Mouse (Mus musculus): ENCODE data around the gene Acsm2.
A peak's percentile ranks its signal among the peaks of the same experiment; 100 is the strongest.

Acsm2 gene

GRCm38 (mm10) chr7:119554040-119554439 is at the start of gene Acsm2:
Acsm2 (plus strand) TSS chr7:119554340.
- no peak for DNase-seq (ENCODE audit: low spot score)

DNA sequence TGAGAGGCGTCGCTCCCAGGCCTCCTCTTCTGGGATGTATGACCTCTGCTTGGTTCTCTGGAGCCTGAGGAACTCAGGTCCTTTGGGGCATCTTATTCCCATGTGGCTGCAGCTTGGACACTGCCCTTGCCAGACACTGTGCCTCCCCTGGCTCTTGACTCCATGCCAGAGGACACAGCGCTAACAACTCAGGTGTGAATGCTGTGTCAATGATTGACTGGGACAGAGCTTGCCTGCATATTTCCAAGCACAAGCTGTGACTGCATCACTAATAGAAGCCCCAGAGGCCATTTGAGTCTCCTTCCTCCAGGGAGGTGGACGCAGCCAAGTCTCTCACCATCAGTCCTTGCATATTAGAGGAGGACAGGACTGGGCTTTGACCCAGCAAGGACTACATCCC is 43.0 kb upstream of the Acsm2 start:
- DNase-seq (ENCODE audit: low spot score) = no peak

DNA sequence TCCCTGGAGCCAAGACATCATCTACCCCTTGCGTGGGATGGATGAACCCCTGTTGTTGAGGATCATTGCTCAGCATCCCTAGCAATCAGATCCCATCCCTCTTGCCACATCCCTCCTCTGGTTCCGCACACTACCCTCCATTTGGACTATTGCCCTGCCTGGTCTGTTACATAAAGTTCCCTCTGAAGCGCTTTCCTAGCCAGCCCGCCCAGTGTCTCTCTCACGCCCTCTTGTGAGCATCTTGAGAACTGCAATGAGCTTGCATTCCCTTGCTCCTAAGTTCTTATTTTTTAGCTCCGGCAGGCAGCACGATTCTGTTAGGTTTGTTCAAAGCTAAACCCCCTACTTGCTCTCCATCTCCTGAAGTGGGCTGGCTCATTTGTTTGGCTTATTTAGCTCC is 41.1 kb upstream of the Acsm2 start:
- DNase-seq (ENCODE audit: low spot score) = peak; percentile 77

- peak; percentile 61 for DNase-seq (ENCODE audit: low spot score)
These were observed 38.5 kb upstream of the Acsm2 start for GRCm38 (mm10) chr7:119515492-119516271.

GRCm38 (mm10) chr7:119516272-119516558 is 37.9 kb upstream of the Acsm2 start:
- no peak for DNase-seq (ENCODE audit: low spot score)

GRCm38 (mm10) chr7:119519163-119519562 is 35.0 kb upstream of the Acsm2 start, which contains the start of gene Acsm5:
Acsm5 (plus strand) TSS chr7:119519463.
- no peak for DNase-seq (ENCODE audit: low spot score)

GRCm38 (mm10) chr7:119519654-119520053 is 34.5 kb upstream of the Acsm2 start:
- DNase-seq (ENCODE audit: low spot score) = peak; percentile 74

DNA sequence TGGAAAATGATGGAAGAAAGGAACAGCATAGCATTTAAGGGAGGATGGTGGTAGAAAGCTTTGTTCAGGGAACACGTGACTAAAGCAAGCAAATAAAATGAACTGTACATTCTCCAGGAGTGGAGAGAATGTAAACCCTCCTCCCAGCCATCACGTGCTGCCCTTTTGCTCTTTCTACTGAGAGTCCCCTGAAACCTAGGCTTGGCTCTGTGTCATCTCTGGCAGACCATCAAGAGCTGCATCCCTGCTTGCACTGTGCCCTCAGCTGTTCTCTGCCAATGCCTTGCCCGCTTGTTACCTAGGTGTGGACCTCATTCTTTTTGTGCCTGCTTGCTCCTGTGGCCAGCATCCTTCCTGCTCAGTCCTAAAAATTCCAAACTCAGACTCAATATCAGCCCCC is 32.3 kb upstream of the Acsm2 start:
- no peak for DNase-seq (ENCODE audit: low spot score)

GRCm38 (mm10) chr7:119522385-119522784 is 31.8 kb upstream of the Acsm2 start:
- DNase-seq (ENCODE audit: low spot score) = no peak

GRCm38 (mm10) chr7:119523389-119523788 is 30.8 kb upstream of the Acsm2 start, which contains the start of gene Pdilt:
Pdilt (minus strand) TSS chr7:119523489.
- DNase-seq (ENCODE audit: low spot score) = no peak

DNA sequence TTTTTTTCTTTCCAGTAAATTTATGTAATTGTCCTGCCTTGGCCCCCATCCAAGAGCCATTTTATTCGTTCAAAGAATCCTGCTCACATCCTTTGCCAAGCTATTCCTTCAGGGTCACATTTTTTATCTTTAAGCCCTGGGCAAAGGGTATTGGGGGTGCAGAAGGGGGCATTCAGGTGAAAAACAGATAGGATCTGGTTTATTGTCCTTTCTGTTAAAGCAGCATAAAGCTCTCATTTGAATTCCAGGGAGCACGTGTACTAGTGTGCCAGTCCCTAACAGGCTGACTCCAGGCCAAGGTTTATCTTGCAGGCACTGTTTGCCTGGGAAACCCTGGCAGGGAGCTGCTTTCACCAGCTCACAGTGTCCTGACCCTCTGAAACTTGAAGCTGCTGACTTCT is 28.3 kb upstream of the Acsm2 start:
- DNase-seq (ENCODE audit: low spot score) = no peak

DNA sequence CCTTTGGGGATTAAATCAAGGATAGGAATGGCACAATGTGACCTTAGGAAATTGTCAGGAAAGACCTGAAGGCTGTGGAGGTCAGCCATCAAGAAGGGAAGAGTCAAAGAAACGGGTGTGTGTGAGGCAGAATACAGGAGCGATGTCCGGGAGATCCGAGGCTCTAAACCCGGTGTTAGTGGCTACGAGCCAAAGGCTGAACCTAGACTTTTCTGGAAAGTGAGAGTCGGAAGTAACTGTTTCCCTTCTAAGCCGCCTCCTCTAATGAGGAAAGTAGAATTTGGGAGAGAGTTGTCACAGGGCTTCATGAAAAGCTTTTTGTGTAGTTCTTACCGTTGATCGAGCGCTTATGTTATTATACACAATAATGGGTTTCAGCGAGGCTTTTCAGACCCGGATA is 27.7 kb upstream of the Acsm2 start:
- no peak for DNase-seq (ENCODE audit: low spot score)

- no peak for DNase-seq (ENCODE audit: low spot score)
These were observed 27.0 kb upstream of the Acsm2 start for GRCm38 (mm10) chr7:119527135-119527534.

- DNase-seq (ENCODE audit: low spot score) = no peak
These were observed 26.6 kb upstream of the Acsm2 start for GRCm38 (mm10) chr7:119527548-119527947.

DNA sequence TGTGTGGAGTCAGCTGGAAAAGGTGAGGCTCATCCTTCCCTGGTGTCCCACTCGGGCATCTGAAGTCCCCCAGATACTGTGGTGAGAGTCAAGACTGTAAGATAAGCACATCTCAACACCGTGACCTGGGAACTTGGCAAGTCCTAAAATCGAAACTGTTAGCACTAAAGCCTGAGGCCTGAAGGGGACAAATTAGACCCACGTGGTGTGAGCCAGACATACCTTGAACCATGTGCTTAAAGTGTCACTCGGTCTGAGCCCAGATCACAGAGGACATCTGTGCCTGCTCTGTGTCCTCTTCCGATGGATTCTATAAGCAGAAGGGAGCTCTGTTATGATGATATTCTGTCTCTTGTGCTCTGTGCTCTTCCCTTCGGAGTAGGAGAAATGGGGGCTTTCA is 25.5 kb upstream of the Acsm2 start:
- no peak for DNase-seq (ENCODE audit: low spot score)

GRCm38 (mm10) chr7:119532924-119533323 is 21.2 kb upstream of the Acsm2 start:
- no peak for DNase-seq (ENCODE audit: low spot score)

GRCm38 (mm10) chr7:119534389-119534788 is 19.8 kb upstream of the Acsm2 start:
- no peak for DNase-seq (ENCODE audit: low spot score)

GRCm38 (mm10) chr7:119542445-119542844 is 11.7 kb upstream of the Acsm2 start:
- no peak for DNase-seq (ENCODE audit: low spot score)

- no peak for DNase-seq (ENCODE audit: low spot score)
These were observed 8.6 kb upstream of the Acsm2 start for GRCm38 (mm10) chr7:119545572-119545971.

DNA sequence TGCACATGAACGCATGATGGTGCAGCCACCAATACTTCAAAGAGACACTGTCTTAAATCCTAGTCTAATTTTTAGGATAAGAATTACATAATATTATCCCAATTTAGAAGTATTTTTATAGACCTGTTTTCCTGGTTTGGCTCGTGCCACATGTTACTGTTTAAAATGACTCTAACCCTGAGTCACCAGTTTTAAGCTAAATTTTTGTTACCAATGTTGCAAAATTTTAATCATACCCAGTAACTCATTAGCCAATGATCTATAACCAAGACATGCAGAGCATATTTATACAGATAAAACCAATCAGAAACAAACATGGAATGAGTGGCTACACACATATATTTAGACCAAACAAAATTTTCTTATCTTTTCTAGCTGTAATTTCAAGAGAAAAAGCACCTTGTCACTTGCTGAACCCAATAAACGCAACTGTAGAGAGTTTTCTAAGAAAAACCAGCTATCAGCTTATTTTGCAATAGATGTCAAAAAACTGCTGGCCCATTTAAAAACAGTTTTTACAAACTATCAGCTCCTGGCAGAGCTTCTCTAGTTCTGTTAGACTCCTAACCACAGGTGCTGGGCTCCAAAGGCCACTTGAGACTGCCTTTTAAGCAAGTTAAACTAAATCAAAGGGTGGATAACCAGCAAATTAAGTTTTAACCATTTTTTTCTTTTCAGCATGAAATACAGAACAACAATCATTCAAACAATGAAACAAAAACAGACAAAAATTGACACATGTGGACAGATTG is 3.5 kb upstream of the Acsm2 start:
- DNase-seq (ENCODE audit: low spot score) = no peak

- no peak for DNase-seq (ENCODE audit: low spot score)
These were observed 5.8 kb downstream of the Acsm2 start for GRCm38 (mm10) chr7:119559789-119560451.

GRCm38 (mm10) chr7:119560452-119560835 is 6.3 kb downstream of the Acsm2 start:
- no peak for DNase-seq (ENCODE audit: low spot score)

- no peak for DNase-seq (ENCODE audit: low spot score)
These were observed 7.3 kb downstream of the Acsm2 start for GRCm38 (mm10) chr7:119561441-119561840.

All from embryo, embryonic 10 days (tissue).